Mouse (Mus musculus) frontal cortex, adult (tissue): ENCODE data around the gene Stxbp5.
"Not testable (repeated sequence)": the region's sequence is repeated elsewhere in the genome, so short reads cannot be mapped to it uniquely, and the experiment has no call there.

Source experiments
- ATAC-seq: cut with Nextera tagmentation; 2 replicates; pipeline ENCODE4 v1.9.2; 2017; ENCODE audit warnings: mild to moderate bottlenecking, moderate library complexity, mixed read lengths; ENCODE audit not compliant: low TSS enrichment

Gene Stxbp5

DNA sequence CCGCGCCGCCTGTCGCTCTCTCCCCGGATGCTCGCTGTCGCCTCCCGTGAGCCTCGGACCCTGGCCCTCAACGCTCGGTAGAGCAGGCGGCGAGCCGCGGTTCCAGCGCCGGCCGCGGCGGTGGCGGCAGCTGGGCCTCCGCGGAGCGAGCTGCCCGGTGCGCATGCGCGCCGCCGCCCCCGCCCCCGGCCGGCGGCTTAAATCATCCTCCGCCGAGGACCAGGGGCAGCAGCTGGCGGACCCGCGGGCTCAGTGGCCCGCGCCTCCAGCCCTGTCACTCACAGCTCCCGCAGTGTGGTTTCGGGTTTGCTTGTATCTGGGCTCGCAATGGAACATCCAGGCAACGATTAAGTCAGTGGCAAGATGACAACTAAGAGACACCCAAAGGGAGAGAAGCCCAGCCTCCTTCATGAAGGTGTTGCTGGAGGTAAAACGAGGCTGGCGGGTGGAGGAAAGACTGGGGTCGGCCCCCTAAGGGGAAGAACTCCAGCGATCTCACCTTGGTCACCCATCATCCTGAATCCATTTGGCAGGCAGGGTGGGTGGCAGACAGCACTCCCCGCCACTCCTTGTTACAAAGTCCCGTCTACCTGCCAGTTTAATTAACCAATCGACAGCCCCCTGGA is at the start of gene Stxbp5:
Gene Stxbp5, minus strand, starts transcription at position 9 of the 626 bp plus-strand sequence.
- ATAC-seq: peak; percentile 66

DNA sequence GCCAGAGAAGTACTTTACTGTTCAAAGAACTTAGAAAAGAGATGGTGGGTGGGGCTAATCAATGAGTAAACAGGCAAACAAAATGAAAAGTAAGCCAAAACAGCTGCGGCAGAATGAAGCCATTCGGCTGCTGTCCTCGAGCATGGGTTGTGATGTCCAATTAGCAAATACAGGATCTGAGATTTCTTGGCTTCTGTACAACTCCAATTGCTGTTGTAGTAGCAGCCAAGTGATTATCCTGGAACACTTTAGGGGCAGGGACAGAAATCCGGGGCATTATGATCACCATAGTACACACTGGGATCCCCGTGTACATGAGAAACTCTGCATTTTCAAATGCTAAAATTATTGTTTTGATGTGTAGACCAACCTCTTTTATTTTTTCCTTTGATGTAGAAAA is 11.5 kb upstream of the Stxbp5 start:
- ATAC-seq: no peak

DNA sequence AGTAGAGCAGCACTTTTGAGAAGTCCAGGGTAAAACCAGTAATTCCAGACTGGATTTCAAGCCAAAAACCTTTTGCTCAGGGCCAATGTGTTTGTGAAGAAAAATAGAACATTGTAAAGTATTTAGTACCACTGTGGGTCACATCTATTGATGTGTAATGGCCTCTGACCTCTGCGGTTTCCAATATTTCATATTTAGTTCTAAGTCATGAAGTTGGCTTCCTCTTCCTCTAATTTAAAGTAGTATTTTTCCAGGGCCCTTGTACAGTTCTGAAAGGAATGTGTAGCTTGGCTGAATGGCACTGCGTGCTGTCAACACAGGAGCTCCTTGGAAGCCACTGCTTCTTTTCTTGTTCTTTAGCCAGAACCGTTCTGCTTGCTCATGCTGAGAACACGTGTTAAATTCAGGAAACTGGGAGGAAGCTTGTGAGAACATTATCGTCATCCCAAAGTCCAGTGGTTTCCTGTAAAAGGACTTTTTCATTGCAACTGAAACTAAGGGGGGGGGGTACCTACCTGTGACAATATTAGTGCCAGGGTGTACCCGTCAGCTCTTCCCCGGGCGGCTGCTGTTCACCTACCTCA is 7.1 kb upstream of the Stxbp5 start:
- ATAC-seq: peak; percentile 89

- ATAC-seq: no peak
These were observed 6.6 kb upstream of the Stxbp5 start for GRCm38 (mm10) chr10:9907519-9907918.

DNA sequence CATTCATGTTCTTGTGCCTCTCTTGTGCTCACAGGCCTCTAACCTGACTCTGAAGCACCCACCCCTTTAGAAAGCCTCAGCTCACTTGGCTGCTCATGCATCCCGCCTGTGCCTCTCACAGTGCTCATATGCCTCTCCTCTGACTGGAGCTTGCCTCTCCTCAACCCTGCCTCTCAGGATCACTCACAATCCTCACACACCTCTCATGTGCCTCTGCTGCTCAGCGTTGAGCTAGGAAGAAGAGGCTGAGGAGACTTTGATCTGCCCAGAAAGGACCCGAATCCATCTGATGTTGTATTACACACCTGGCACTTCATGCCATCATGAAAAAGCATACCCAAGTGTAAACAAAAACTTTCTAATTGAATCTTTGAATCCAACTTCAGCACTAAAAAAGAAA is 5.3 kb upstream of the Stxbp5 start:
- ATAC-seq: no peak

- peak; percentile 85 for ATAC-seq
These were observed 889 bp upstream of the Stxbp5 start for GRCm38 (mm10) chr10:9901697-9902239.

DNA sequence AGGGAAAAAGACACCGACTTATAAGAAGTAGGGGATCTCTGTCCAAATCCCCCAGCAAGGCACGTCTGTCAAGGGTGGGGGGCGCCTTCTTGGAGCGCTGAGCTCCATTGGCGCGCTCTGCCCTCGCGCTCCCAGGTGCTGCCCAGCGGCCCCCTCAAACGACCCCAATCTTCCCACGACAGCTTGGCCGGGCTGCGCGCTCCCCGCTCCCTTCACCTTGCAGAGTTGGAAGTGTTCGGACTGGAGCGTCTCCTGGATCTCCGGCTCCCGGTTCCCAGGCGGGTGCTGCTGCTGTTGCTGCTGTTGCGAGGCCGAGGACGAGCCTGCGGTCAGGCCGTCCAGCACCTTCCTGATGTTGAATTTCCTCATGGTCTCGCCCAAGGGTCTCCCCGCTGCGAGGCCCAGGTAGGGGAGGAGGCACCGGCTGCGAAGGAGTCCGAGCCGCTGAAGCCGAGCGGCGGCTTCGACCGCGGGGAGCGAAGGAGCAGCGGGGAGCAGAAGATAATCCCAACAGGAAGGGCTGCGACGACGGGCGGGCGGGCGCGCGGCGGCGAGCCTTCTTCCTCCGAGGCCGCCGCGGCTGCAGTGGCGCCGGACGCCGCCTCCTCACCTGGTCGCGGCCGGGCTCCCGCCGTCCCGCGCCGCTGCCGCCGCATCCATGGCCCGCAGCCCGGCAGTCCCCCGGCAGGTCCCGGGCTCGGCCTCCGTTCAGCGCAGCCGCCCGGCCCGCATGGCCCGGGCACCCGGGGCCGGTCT is 386 bp downstream of the Stxbp5 start:
- ATAC-seq: peak; percentile 25

GRCm38 (mm10) chr10:9899816-9900215 is 1.1 kb downstream of the Stxbp5 start:
- ATAC-seq: no peak

DNA sequence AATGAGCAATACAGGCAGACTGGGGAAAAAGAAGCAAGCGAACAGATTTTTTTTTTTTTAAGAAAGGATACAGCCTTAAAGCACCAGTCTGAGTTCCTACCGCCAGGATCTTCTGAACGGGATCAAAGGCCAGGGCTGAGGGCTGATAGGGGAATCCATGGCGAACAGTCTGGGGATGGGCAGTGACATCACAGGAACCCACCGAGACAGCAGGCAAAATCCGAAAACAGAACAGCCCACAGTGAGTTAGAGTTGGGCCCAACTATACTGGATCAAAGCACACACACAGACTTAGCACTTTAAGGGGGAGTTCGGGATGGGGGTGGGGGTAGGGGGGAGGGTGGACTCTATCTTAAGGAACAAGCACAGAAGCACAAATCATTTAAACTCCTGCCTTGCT is 1.8 kb downstream of the Stxbp5 start:
- ATAC-seq: no peak

DNA sequence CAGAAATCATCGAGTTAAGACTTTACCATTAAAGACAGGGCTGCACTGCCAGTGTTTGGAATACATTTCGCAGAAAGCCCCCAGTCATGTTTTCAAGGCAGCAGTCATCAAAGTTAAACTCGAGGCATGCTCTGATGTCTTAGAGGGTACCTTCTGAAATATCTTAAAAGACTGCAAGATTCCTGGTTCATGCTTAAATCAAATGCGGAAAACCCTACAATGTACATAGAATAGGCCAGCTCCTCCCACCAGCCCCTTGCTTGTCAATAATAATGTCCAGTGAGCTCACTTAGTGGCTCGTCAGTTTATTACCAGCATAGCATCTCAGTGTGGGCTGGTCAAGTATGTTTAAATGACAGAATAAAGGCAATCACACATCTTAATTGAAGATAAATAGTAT is 3.0 kb downstream of the Stxbp5 start:
- no peak for ATAC-seq

DNA sequence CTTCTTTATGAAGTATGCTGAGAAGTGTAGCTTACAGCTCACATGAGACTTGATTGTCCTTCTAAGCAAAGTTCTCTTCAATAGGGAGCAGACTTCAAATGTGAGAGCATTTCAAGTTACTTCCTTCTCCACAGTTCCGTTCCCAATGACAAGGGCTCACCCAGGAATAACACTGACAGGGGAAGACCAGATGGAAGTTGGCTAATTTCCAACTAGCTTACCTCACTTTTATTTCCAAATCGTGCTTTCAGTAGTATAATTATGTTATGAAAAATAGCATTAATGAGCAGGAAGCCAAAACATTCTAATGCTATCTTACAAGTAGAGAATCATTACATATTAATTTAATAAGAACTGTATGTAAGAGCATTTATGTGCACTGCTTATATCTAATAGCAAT is 7.3 kb downstream of the Stxbp5 start:
- no peak for ATAC-seq

- ATAC-seq: no peak
These were observed 11.2 kb downstream of the Stxbp5 start for GRCm38 (mm10) chr10:9889651-9890050.

GRCm38 (mm10) chr10:9888655-9889054 is 12.2 kb downstream of the Stxbp5 start:
- no peak for ATAC-seq

- not testable (repeated sequence) for ATAC-seq
These were observed 19.0 kb downstream of the Stxbp5 start for GRCm38 (mm10) chr10:9881781-9882320.

DNA sequence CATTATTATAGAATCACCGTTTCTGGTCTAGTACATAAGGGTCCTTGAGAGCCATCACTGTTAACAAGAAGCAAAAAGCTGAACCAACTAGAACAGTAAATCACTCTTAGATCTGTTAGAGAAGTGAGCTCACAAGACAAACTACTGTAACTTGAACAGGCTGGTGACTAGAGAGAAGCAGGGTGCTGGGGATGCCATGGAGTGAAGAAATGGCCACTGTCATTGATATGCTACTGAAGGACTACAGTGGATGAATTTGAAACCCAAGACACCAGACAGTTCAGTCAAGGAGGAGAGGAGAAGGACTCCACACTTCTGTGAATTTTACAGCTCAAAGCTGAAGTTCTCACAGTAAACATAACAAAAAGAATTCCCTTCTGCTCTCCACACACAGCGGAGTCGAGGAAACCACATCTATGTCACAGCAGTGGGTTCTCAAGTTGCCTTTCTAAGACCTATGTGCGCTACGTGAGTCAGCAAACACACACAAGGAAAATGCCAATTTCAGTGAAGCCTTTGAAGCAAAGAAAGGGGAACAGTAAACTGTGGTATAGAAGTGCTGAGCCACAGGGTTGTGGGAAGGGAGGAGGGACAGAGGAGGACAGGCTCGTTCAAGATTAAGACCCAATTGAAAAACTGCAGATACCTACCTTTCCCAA is 20.7 kb downstream of the Stxbp5 start:
- peak; percentile 55 for ATAC-seq

DNA sequence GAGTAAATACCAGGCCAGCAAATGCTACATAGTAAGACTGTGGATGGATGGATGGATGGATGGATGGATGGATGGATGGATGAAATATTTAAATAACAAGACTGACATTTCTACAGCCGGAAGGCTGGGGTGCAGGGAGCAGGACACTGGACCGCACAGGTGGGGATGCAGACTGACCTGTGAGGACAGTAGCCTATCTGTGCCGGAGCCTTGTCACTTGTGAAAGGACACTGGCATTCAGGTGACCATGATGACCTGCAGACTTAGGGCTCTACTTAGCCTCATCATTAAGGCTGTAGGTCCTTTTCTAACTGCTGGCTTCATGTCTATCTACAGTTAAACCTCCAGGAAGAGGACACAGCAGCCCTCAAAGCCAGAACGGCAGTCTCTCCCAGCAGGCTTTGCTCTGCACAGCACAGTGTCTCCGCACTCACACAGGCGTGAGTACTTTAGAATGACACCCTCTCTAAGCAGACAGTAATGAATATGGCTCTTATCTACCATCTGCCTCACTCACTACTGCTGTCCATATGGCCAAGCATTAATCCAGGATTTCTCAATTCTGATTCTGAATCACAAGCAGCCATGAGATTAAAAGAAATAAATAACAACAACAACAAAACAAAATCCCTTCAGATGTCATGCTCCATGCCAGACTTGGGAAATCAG is 21.9 kb downstream of the Stxbp5 start:
- ATAC-seq: peak; percentile 68

DNA sequence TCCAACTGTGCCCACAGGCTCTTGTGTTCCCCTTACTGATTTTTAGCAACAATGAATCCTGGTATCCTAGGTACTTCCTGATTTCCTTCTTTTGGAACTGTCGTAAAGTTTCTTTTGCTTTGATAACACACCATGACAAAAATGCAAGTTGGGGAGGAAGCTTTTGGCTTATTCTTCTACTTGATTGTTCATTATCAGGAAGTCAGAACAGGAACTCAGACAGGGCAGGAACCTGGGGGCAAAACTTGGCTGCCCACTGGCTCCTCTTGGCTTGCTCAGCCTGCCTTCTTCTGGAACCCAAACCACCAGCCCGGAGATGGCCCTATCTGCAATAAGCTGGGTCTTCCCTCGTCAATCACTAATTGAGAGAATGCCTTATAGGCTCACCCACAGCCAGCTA is 25.0 kb downstream of the Stxbp5 start:
- no peak for ATAC-seq

GRCm38 (mm10) chr10:9872143-9872542 is 28.7 kb downstream of the Stxbp5 start:
- ATAC-seq: peak; percentile 58

- ATAC-seq: peak; percentile 65
These were observed 33.9 kb downstream of the Stxbp5 start for GRCm38 (mm10) chr10:9866793-9867579.

- no peak for ATAC-seq
These were observed 40.9 kb downstream of the Stxbp5 start for GRCm38 (mm10) chr10:9860022-9860421.

GRCm38 (mm10) chr10:9859476-9859875 is 41.4 kb downstream of the Stxbp5 start:
- ATAC-seq: no peak
